Mouse (Mus musculus) heart, embryonic 13.5 days (tissue): ENCODE results near the gene Nfil3. TPM values are rescaled to one million over a fixed set of nuclear protein-coding genes. Genes with fewer than 3 reads are reported as not detected.

Experiments
- ATAC-seq: fragments of 200-750 bp; cut with Nextera tagmentation; 2 replicates; pipeline ENCODE4 v1.8.0; 2017; ENCODE audit warnings: moderate TSS enrichment; ENCODE audit not compliant: insufficient number of reproducible peaks, low FRiP score, low TSS enrichment; ENCODE audit errors: extremely low read depth
- H3K27ac ChIP-seq: fragments of 300-500 bp; sonication (generic); replicated peaks from 2 replicates; pipeline ENCODE4 v1.5.1; 2015; ENCODE audit warnings: moderate library complexity, mild to moderate bottlenecking, inconsistent platforms
- H3K27me3 ChIP-seq: fragments of 300-500 bp; sonication (generic); replicated peaks from 2 replicates; pipeline ENCODE4 v1.6.1; 2015; ENCODE audit warnings: mild to moderate bottlenecking, inconsistent platforms
- H3K36me3 ChIP-seq: fragments of 300-500 bp; sonication (generic); 2 replicates; pipeline ENCODE4 v1.6.1; 2015; ENCODE audit warnings: mild to moderate bottlenecking, inconsistent platforms
- H3K4me1 ChIP-seq: fragments of 300-500 bp; sonication (generic); 2 replicates; pipeline ENCODE4 v1.6.1; 2015; ENCODE audit warnings: inconsistent platforms
- H3K4me2 ChIP-seq: fragments of 300-500 bp; sonication (generic); 2 replicates; pipeline ENCODE4 v1.6.1; 2015; ENCODE audit warnings: inconsistent platforms, mild to moderate bottlenecking, moderate library complexity
- H3K4me3 ChIP-seq: fragments of 300-500 bp; sonication (generic); 2 replicates; pipeline ENCODE4 v1.5.1; 2015; ENCODE audit warnings: moderate library complexity, mild to moderate bottlenecking, inconsistent platforms
- H3K9ac ChIP-seq: fragments of 300-500 bp; sonication (generic); 2 replicates; pipeline ENCODE4 v1.6.1; 2015; ENCODE audit warnings: inconsistent platforms, mild to moderate bottlenecking, moderate library complexity
- H3K9me3 ChIP-seq: fragments of 300-500 bp; sonication (generic); 2 replicates; pipeline ENCODE4 v1.6.1; 2016; ENCODE audit warnings: inconsistent platforms
- WGBS: fragments of 180-500 bp; shearing (Covaris S2); methylation state at CpG from one replicate; pipeline ENCODE4 v1.1.7; 2015; ENCODE audit warnings: mixed read lengths; 5-methylcytosine and 5-hydroxymethylcytosine counted together
- polyA plus RNA-seq: library from polyadenylated mRNA; unstranded; fragments of >200 nt; fragmentation: Nextera tagmentation; extraction: Ambion mirVana; gene quantifications from 2 replicates; pipeline ENCODE4 v1.2.1, GENCODE M21; 2015

The Nfil3 gene
- polyA plus RNA-seq, 1 experiment from 2014 or later = 36.8 TPM

GRCm38 (mm10) chr13:53000481-53000880 is 19.6 kb upstream of the Nfil3 start:
- Histone ChIP-seq H3K4me3 (no peak overlapping the region), H3K4me1 (peaks cover 13% of the 10 kb centered on the region; the same call in 1 of the 2 replicates), H3K9ac (no peak overlapping the region), H3K27me3 (no peaks in the 10 kb centered on the region), H3K36me3 (no peaks in the 10 kb centered on the region), H3K9me3 (no peaks in the 10 kb centered on the region), H3K4me2 (no peak overlapping the region), H3K27ac (no peak overlapping the region)
- ATAC-seq = no peak
- WGBS = 57% methylated on average over 2 of the region's 2 CpGs

- WGBS = 82% methylated on average over 10 of the region's 10 CpGs
- H3K4me3 ChIP-seq = no peak overlapping the region
- ATAC-seq = no peak
- H3K9me3 ChIP-seq = peaks cover 2% of the 10 kb centered on the region
- no peak overlapping the region for H3K9ac ChIP-seq
- peaks cover 13% of the 10 kb centered on the region; the same call in 1 of the 2 replicates for H3K4me1 ChIP-seq
- no peaks in the 10 kb centered on the region for H3K27me3 ChIP-seq
- H3K36me3 ChIP-seq = no peaks in the 10 kb centered on the region
- no peak overlapping the region for H3K27ac ChIP-seq
- H3K4me2 ChIP-seq = no peak overlapping the region
Observed at GRCm38 (mm10) chr13:52998541-52998940, 17.7 kb upstream of the Nfil3 start.

GRCm38 (mm10) chr13:52997806-52998205 is 16.9 kb upstream of the Nfil3 start:
- 0 out of 2 replicates have a peak, but pooled peaks cover 7% of the 10 kb centered on the region for H3K4me1 ChIP-seq
- no peaks in the 10 kb centered on the region for H3K36me3 ChIP-seq
- ATAC-seq = no peak
- no peak overlapping the region for H3K4me2 ChIP-seq
- peaks cover 2% of the 10 kb centered on the region for H3K9me3 ChIP-seq
- 74% methylated on average over 2 of the region's 2 CpGs for WGBS
- H3K4me3 ChIP-seq = no peak overlapping the region
- H3K9ac ChIP-seq = no peak overlapping the region
- no peak overlapping the region for H3K27ac ChIP-seq
- H3K27me3 ChIP-seq = no peaks in the 10 kb centered on the region

GRCm38 (mm10) chr13:52996201-52996600 is 15.3 kb upstream of the Nfil3 start:
- Histone ChIP-seq H3K4me3 (no peak overlapping the region), H3K36me3 (no peaks in the 10 kb centered on the region), H3K4me2 (no peak overlapping the region), H3K27me3 (no peaks in the 10 kb centered on the region), H3K9ac (no peak overlapping the region), H3K4me1 (0 out of 2 replicates have a peak, but pooled peaks cover 7% of the 10 kb centered on the region), H3K27ac (no peak overlapping the region), H3K9me3 (peaks cover 2% of the 10 kb centered on the region)
- 67% methylated on average over 8 of the region's 8 CpGs for WGBS
- ATAC-seq = no peak

- ATAC-seq = no peak
- Histone ChIP-seq H3K4me3 (no peak overlapping the region), H3K9ac (no peak overlapping the region), H3K4me1 (peaks cover 18% of the 10 kb centered on the region), H3K27ac (peak overlapping the region; percentile 55), H3K9me3 (peaks cover 2% of the 10 kb centered on the region), H3K36me3 (no peaks in the 10 kb centered on the region), H3K27me3 (no peaks in the 10 kb centered on the region), H3K4me2 (no peak overlapping the region)
- 58% methylated on average over 10 of the region's 10 CpGs for WGBS
Observed at GRCm38 (mm10) chr13:52994197-52994881, 13.5 kb upstream of the Nfil3 start.

GRCm38 (mm10) chr13:52990139-52990538 is 9.3 kb upstream of the Nfil3 start:
- H3K27me3 ChIP-seq = no peaks in the 10 kb centered on the region
- H3K27ac ChIP-seq = no peak overlapping the region
- H3K9ac ChIP-seq = 0 out of 2 replicates have a peak overlapping the region, but pooled peaks have one; percentile 16
- ATAC-seq = no peak
- no peak overlapping the region for H3K4me3 ChIP-seq
- peaks cover 35% of the 10 kb centered on the region for H3K4me1 ChIP-seq
- no peak overlapping the region for H3K4me2 ChIP-seq
- WGBS = 48% methylated on average over 9 of the region's 9 CpGs
- H3K36me3 ChIP-seq = no peaks in the 10 kb centered on the region
- H3K9me3 ChIP-seq = peaks cover 2% of the 10 kb centered on the region

GRCm38 (mm10) chr13:52989005-52989404 is 8.1 kb upstream of the Nfil3 start:
- Histone ChIP-seq H3K4me1 (peaks cover 30% of the 10 kb centered on the region), H3K9ac (no peak overlapping the region), H3K36me3 (no peaks in the 10 kb centered on the region), H3K4me2 (no peak overlapping the region), H3K27ac (no peak overlapping the region), H3K9me3 (peaks cover 2% of the 10 kb centered on the region), H3K27me3 (no peaks in the 10 kb centered on the region; the same call in 1 of the 2 replicates), H3K4me3 (no peak overlapping the region)
- 72% methylated on average over 16 of the region's 16 CpGs for WGBS
- no peak for ATAC-seq

GRCm38 (mm10) chr13:52987880-52988279 is 7.0 kb upstream of the Nfil3 start:
- H3K4me3 ChIP-seq = no peak overlapping the region
- H3K27me3 ChIP-seq = no peaks in the 10 kb centered on the region; the same call in 1 of the 2 replicates
- H3K36me3 ChIP-seq = no peaks in the 10 kb centered on the region
- whole genome bisulfite sequencing = 40% methylated on average over 1 of the region's 1 CpGs
- H3K4me1 ChIP-seq = peaks cover 30% of the 10 kb centered on the region
- no peak for ATAC-seq
- no peaks in the 10 kb centered on the region for H3K9me3 ChIP-seq
- H3K27ac ChIP-seq = no peak overlapping the region
- H3K4me2 ChIP-seq = no peak overlapping the region
- no peak overlapping the region for H3K9ac ChIP-seq

- no peaks in the 10 kb centered on the region; the same call in 1 of the 2 replicates for H3K27me3 ChIP-seq
- H3K9ac ChIP-seq = no peak overlapping the region
- ATAC-seq = no peak
- no peaks in the 10 kb centered on the region for H3K9me3 ChIP-seq
- H3K4me3 ChIP-seq = no peak overlapping the region
- H3K4me2 ChIP-seq = no peak overlapping the region
- peaks cover 40% of the 10 kb centered on the region for H3K4me1 ChIP-seq
- H3K27ac ChIP-seq = no peak overlapping the region
- WGBS = 63% methylated on average over 10 of the region's 10 CpGs
- H3K36me3 ChIP-seq = no peaks in the 10 kb centered on the region
Observed at GRCm38 (mm10) chr13:52986215-52986780, 5.4 kb upstream of the Nfil3 start.

GRCm38 (mm10) chr13:52985508-52986214 is 4.8 kb upstream of the Nfil3 start:
- ATAC-seq = no peak
- no peak overlapping the region for H3K4me2 ChIP-seq

GRCm38 (mm10) chr13:52982703-52983102 is 1.8 kb upstream of the Nfil3 start:
- peaks cover 29% of the 10 kb centered on the region for H3K4me1 ChIP-seq
- peaks cover 1% of the 10 kb centered on the region; the same call in 1 of the 2 replicates for H3K27me3 ChIP-seq
- H3K27ac ChIP-seq = no peak overlapping the region
- 0% methylated on average over 12 of the region's 12 CpGs for WGBS
- H3K36me3 ChIP-seq = no peaks in the 10 kb centered on the region
- H3K4me2 ChIP-seq = peak overlapping the region; percentile 98
- ATAC-seq = no peak
- H3K4me3 ChIP-seq = peak overlapping the region; percentile 88
- H3K9ac ChIP-seq = 0 out of 2 replicates have a peak overlapping the region, but pooled peaks have one; percentile 47
- H3K9me3 ChIP-seq = no peaks in the 10 kb centered on the region

More at GRCm38 (mm10) chr13:52985508-52986214, 4.8 kb upstream of the Nfil3 start:
- no peaks in the 10 kb centered on the region for H3K36me3 ChIP-seq
- H3K9ac ChIP-seq = no peak overlapping the region
- no peak overlapping the region for H3K27ac ChIP-seq
- H3K4me3 ChIP-seq = no peak overlapping the region
- H3K27me3 ChIP-seq = no peaks in the 10 kb centered on the region; the same call in 1 of the 2 replicates
- H3K4me1 ChIP-seq = peaks cover 40% of the 10 kb centered on the region
- WGBS = 74% methylated on average over 12 of the region's 12 CpGs
- H3K9me3 ChIP-seq = no peaks in the 10 kb centered on the region
